In the genomic region with DNA sequence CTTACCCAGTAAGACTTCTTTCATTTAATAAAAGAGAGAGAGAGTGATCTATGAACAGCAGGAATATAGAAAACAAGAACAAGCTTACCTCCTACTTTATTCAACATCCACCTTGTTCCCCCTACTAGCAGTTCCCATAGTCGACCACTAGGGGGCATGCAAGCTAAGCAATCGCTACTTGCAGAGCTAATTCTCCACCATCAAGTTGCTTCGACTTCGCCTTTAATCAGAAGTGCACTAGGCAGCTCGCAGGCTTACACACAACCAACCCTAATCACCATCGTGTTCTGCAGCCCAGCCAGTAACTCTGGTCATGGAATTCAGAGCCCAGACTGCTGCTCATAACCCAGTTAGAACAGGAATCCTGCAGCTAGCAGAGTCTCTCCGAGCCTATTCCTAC, we compare ENCODE assay signal across 9 mouse cellular contexts. TPM values are rescaled to one million over a fixed set of nuclear protein-coding genes. Genes with fewer than 3 reads are reported as not detected.
A peak's percentile ranks its signal among the peaks of the same experiment; 100 is the strongest.
DNase-seq lines count a peak whose midpoint lies in the region; ATAC-seq and TF ChIP-seq lines count a peak whose summit lies in the region.
"Had no signal": no experiment of that assay in that cellular context is flagged by ENCODE, and none has a peak within 500 bp of the region (broad histone marks: within the 10 kb centered on the region; RNA-seq: fewer than 3 reads in every experiment).

No protein-coding gene starts in this region.

- no peak overlapping the region for H3K4me3 ChIP-seq in MEL (ENCODE audit: control insufficient read depth in 1 of 2, insufficient read depth in 1 of 2, low read depth in 2 of 2, low read length in 2 of 2)
- no peak overlapping the region for H3K4me3 ChIP-seq in forebrain, embryonic 14.5 days (ENCODE audit: low read depth, low read length)
- H3K4me3 ChIP-seq: limb, embryonic 12.5 days had no signal

- peak; percentile 79 for ATAC-seq in forebrain, embryonic 14.5 days

- WGBS in forebrain, embryonic 14.5 days = 14% methylated on average over 7 of the region's 7 CpGs

- H3K4me2 ChIP-seq in forebrain, embryonic 14.5 days (ENCODE audit: low read length) = no peak overlapping the region
- H3K4me2 ChIP-seq: limb, embryonic 12.5 days had no signal

- no peaks in the 10 kb centered on the region for H3K36me3 ChIP-seq in MEL (ENCODE audit: control insufficient read depth in 1 of 2, insufficient read depth in 2 of 2, low read length in 2 of 2)
- no peaks in the 10 kb centered on the region for H3K36me3 ChIP-seq in forebrain, embryonic 14.5 days (ENCODE audit: control insufficient read depth, insufficient read depth, low read length)
- H3K36me3 ChIP-seq: limb, embryonic 12.5 days had no signal

- peak; percentile 90 to 99 (median 98) for TF ChIP-seq CTCF in MEL (IDR thresholded peaks at IDR 0.05 in 2 of 3, conservative IDR thresholded peaks at IDR 0.05 in 1 of 3; ENCODE audit: control insufficient read depth in 1 of 3, insufficient read depth in 1 of 3, low read depth in 2 of 3, low read length in 3 of 3, poor library complexity in 1 of 3, severe bottlenecking in 1 of 3)

- TF ChIP-seq EP300 in MEL (IDR thresholded peaks at IDR 0.05; ENCODE audit: low read depth in 1 of 2, low read length in 2 of 2) = no peak

- DNase-seq in MEL (ENCODE audit: low read depth, low spot score) = peak; percentile 90
- peak; percentile 78 for DNase-seq in c-Kit-positive CD71-positive TER-119-negative erythroid progenitor cells, embryonic 14.5 days (ENCODE audit: low read depth)
- peak; percentile 94 for DNase-seq in forebrain, embryonic 14.5 days (ENCODE audit: low spot score)
- peak; percentile 86 to 91 for DNase-seq in heart, postnatal 10 days
- peak; percentile 82 to 86 for DNase-seq in layer of hippocampus, adult 8-10 months (ENCODE audit: low spot score in 2 of 2)
- DNase-seq in lung, postnatal 25 days (ENCODE audit: low spot score) = peak; percentile 75
- DNase-seq in retina, postnatal 7 days (ENCODE audit: low read depth, low spot score) = peak; percentile 80
- peak; percentile 87 for DNase-seq in thymus, postnatal 4 days

- no peak overlapping the region for H3K27ac ChIP-seq in MEL (ENCODE audit: control insufficient read depth, low read depth, low read length)
- no peak overlapping the region for H3K27ac ChIP-seq in forebrain, embryonic 14.5 days (ENCODE audit: low read depth, low read length)
- H3K27ac ChIP-seq: limb, embryonic 12.5 days had no signal

- H3K4me1 ChIP-seq in MEL (ENCODE audit: control insufficient read depth in 1 of 2, insufficient read depth in 2 of 2, low read length in 2 of 2) = no peaks in the 10 kb centered on the region
- 0 out of 2 replicates have a peak, but pooled peaks cover 2% of the 10 kb centered on the region for H3K4me1 ChIP-seq in forebrain, embryonic 14.5 days (ENCODE audit: control insufficient read depth, insufficient read depth, low read length)

- H3K9ac ChIP-seq in MEL (ENCODE audit: control insufficient read depth, low read depth, low read length, poor library complexity, severe bottlenecking) = no peak overlapping the region
- H3K9ac ChIP-seq in forebrain, embryonic 14.5 days (ENCODE audit: low read length) = no peak overlapping the region
- H3K9ac ChIP-seq: limb, embryonic 12.5 days had no signal

- no peaks in the 10 kb centered on the region for H3K79me2 ChIP-seq in MEL (ENCODE audit: control insufficient read depth, insufficient read depth, low read length, poor library complexity)

- intact Hi-C loops in heart, postnatal 10 days (cut with DNase I) = loop anchor here (1.0 to 5.0 kb wide), 2 partner anchors 32 to 172 kb away; no protein-coding TSS in a partner anchor

- peak; percentile 98 for TF ChIP-seq RAD21 in MEL (IDR thresholded peaks at IDR 0.05; ENCODE audit: low read depth, low read length)

- no peaks in the 10 kb centered on the region; a peak in 1 of 4 replicates for H3K27me3 ChIP-seq in MEL (ENCODE audit: control insufficient read depth in 1 of 2, insufficient read depth in 2 of 2, low read length in 2 of 2)
- no peaks in the 10 kb centered on the region for H3K27me3 ChIP-seq in forebrain, embryonic 14.5 days (replicated peaks; ENCODE audit: control insufficient read depth, insufficient read depth, low read length)

- no peaks in the 10 kb centered on the region for H3K9me3 ChIP-seq in MEL (replicated peaks; ENCODE audit: insufficient read depth, low read length)
- no peaks in the 10 kb centered on the region for H3K9me3 ChIP-seq in forebrain, embryonic 14.5 days (replicated peaks; ENCODE audit: control insufficient read depth, low read length)
- H3K9me3 ChIP-seq: limb, embryonic 12.5 days had no signal

- TF ChIP-seq POLR2A in MEL (IDR thresholded peaks at IDR 0.05; ENCODE audit: control insufficient read depth in 1 of 2, insufficient read depth in 1 of 2, low read depth in 1 of 2, low read length in 2 of 2, poor library complexity in 1 of 2) = no peak

TF ChIP-seq in MEL, 35 proteins besides CTCF, POLR2A, EP300 and RAD21 (continues in another document):
- TF ChIP-seq E2F4 (IDR thresholded peaks at IDR 0.05; ENCODE audit: borderline replicate concordance, low read depth, low read length) = no peak
- TF ChIP-seq MXI1 (IDR thresholded peaks at IDR 0.05; ENCODE audit: low read depth, low read length) = no peak; the same call in 1 of the 2 replicates
- TF ChIP-seq SIN3A (IDR thresholded peaks at IDR 0.05; ENCODE audit: low read length) = peak; percentile 21; the same call in 1 of the 2 replicates
- TF ChIP-seq POLR2AphosphoS5 (IDR thresholded peaks at IDR 0.05; ENCODE audit: borderline replicate concordance, low read depth, low read length) = no peak
- peak; percentile 99 for TF ChIP-seq SMC3 (IDR thresholded peaks at IDR 0.05; ENCODE audit: low read depth, low read length)
- TF ChIP-seq CHD1 (IDR thresholded peaks at IDR 0.05; ENCODE audit: low read depth, low read length) = no peak
- TF ChIP-seq BHLHE40 (IDR thresholded peaks at IDR 0.05; ENCODE audit: borderline replicate concordance, low read depth, low read length) = no peak
- no peak for TF ChIP-seq JUND (IDR thresholded peaks at IDR 0.05; ENCODE audit: low read depth, low read length)
- TF ChIP-seq ELF1 (IDR thresholded peaks at IDR 0.05; ENCODE audit: low read depth, low read length) = 0 out of 2 replicates have a peak, but pooled peaks have one; percentile 26
- no peak for TF ChIP-seq NELFE (IDR thresholded peaks at IDR 0.05; ENCODE audit: low read depth, low read length)
- TF ChIP-seq CHD2 (IDR thresholded peaks at IDR 0.05; ENCODE audit: low read length) = no peak
- no peak for TF ChIP-seq MEF2A (IDR thresholded peaks at IDR 0.05; ENCODE audit: extremely low read depth, insufficient replicate concordance, low read depth, low read length, poor library complexity, severe bottlenecking)
- no peak for TF ChIP-seq ETS1 (IDR thresholded peaks at IDR 0.05; ENCODE audit: low read depth, low read length)
- TF ChIP-seq HCFC1 (IDR thresholded peaks at IDR 0.05; ENCODE audit: low read depth, low read length) = no peak
- TF ChIP-seq GABPA (IDR thresholded peaks at IDR 0.05; ENCODE audit: low read depth, low read length) = no peak
- no peak for TF ChIP-seq RCOR1 (IDR thresholded peaks at IDR 0.05; ENCODE audit: low read depth, low read length)
- TF ChIP-seq USF2 (IDR thresholded peaks at IDR 0.05; ENCODE audit: borderline replicate concordance in 1 of 2, insufficient read depth in 1 of 2, low read depth in 1 of 2, low read length in 2 of 2) = no peak
- TF ChIP-seq MAX (IDR thresholded peaks at IDR 0.05; ENCODE audit: low read length) = no peak
- no peak for TF ChIP-seq MYC (IDR thresholded peaks at IDR 0.05; ENCODE audit: low read depth, low read length)
- no peak for TF ChIP-seq GATA1 (IDR thresholded peaks at IDR 0.05; ENCODE audit: low read depth, low read length)

RNA-seq across cellular contexts. Expression of a gene that starts 17.9 kb away (rescaled TPM):
- 1.9 and 2.3 TPM in 2 replicates for total RNA-seq in MEL (2012; rRNA removed)
- 1 to 10 TPM in 1 of 2 experiments, not detected in 1; 4.3 TPM for polyA plus RNA-seq in MEL (2012; ENCODE audit: insufficient read depth in 1 of 2, insufficient read length in 2 of 2, low read depth in 1 of 2, low replicate concordance in 2 of 2, missing spikeins in 1 of 2)
- 73.9 and 91.1 TPM in 2 replicates for polyA plus RNA-seq in forebrain, embryonic 14.5 days (2014; fragmentation: Nextera tagmentation; extraction: Ambion mirVana)
- 1 to 10 TPM; 9.5 to 9.6 TPM for total RNA-seq in heart, postnatal 10 days (2021)
- total RNA-seq in layer of hippocampus, adult 8-10 months (2022) = 100 to 1,000 TPM; 361 to 395 (median 373) TPM

RNA-seq across cellular contexts. Expression of a gene that starts 18.1 kb away (rescaled TPM):
- 0.12 TPM in 1 of 2 replicates, not detected in the other for total RNA-seq in MEL (2012; rRNA removed)
- under 1 TPM in 1 of 2 experiments, not detected in 1; 0.68 TPM for polyA plus RNA-seq in MEL (2012; ENCODE audit: insufficient read depth in 1 of 2, insufficient read length in 2 of 2, low read depth in 1 of 2, low replicate concordance in 2 of 2, missing spikeins in 1 of 2)
- polyA plus RNA-seq in forebrain, embryonic 14.5 days (2014; fragmentation: Nextera tagmentation; extraction: Ambion mirVana) = 18.5 and 20.4 TPM in 2 replicates
- 1 to 10 TPM; 3.4 to 5.7 TPM for total RNA-seq in heart, postnatal 10 days (2021)
- 10 to 100 TPM in 3 of 4 experiments, 1 to 10 TPM in 1; 9.1 to 11.8 (median 10.3) TPM for total RNA-seq in layer of hippocampus, adult 8-10 months (2022)

RNA-seq across cellular contexts. Expression of a gene that starts 35.3 kb away (rescaled TPM):
- 364 and 367 TPM in 2 replicates for total RNA-seq in MEL (2012; rRNA removed)
- polyA plus RNA-seq in MEL (2012; ENCODE audit: insufficient read depth in 1 of 2, insufficient read length in 2 of 2, low read depth in 1 of 2, low replicate concordance in 2 of 2, missing spikeins in 1 of 2) = 100 to 1,000 TPM in 1 of 2 experiments, not detected in 1; 400 TPM
- polyA plus RNA-seq in forebrain, embryonic 14.5 days (2014; fragmentation: Nextera tagmentation; extraction: Ambion mirVana) = 791 and 827 TPM in 2 replicates
- 1,000 to 10,000 TPM; 2,186 to 2,217 TPM for total RNA-seq in heart, postnatal 10 days (2021)
- 100 to 1,000 TPM; 345 to 380 (median 364) TPM for total RNA-seq in layer of hippocampus, adult 8-10 months (2022)

RNA-seq across cellular contexts. Expression of a gene that starts 45.9 kb away (rescaled TPM):
- total RNA-seq in MEL (2012; rRNA removed) = 22.4 and 23.3 TPM in 2 replicates
- 10 to 100 TPM in 1 of 2 experiments, not detected in 1; 20.2 TPM for polyA plus RNA-seq in MEL (2012; ENCODE audit: insufficient read depth in 1 of 2, insufficient read length in 2 of 2, low read depth in 1 of 2, low replicate concordance in 2 of 2, missing spikeins in 1 of 2)
- 19.2 and 21.0 TPM in 2 replicates for polyA plus RNA-seq in forebrain, embryonic 14.5 days (2014; fragmentation: Nextera tagmentation; extraction: Ambion mirVana)
- total RNA-seq in heart, postnatal 10 days (2021) = 1 to 10 TPM; 5.7 to 9.5 TPM
- total RNA-seq in layer of hippocampus, adult 8-10 months (2022) = 10 to 100 TPM; 16.1 to 26.1 (median 23.2) TPM

RNA-seq across cellular contexts. Expression of a gene that starts 51.6 kb away (rescaled TPM):
- 12.7 and 16.4 TPM in 2 replicates for total RNA-seq in MEL (2012; rRNA removed)
- 10 to 100 TPM in 1 of 2 experiments, not detected in 1; 12.8 TPM for polyA plus RNA-seq in MEL (2012; ENCODE audit: insufficient read depth in 1 of 2, insufficient read length in 2 of 2, low read depth in 1 of 2, low replicate concordance in 2 of 2, missing spikeins in 1 of 2)
- polyA plus RNA-seq in forebrain, embryonic 14.5 days (2014; fragmentation: Nextera tagmentation; extraction: Ambion mirVana) = 20.4 and 23.6 TPM in 2 replicates
- total RNA-seq in heart, postnatal 10 days (2021) = 1 to 10 TPM; 8.0 to 9.1 TPM
- 10 to 100 TPM; 16.0 to 23.5 (median 20.0) TPM for total RNA-seq in layer of hippocampus, adult 8-10 months (2022)

Comparison
In these comparisons a context has a peak if more than half of its experiments do, and no peak if none do; other contexts are left out.
1. RNA of a gene that starts 17.9 kb away (total RNA-seq): 361 to 395 TPM in layer of hippocampus, adult 8-10 months; 9.5 to 9.6 TPM in heart, postnatal 10 days and 1.9 to 2.3 TPM in MEL; every median in the first group is over 10 times any median in the second.
2. Peak in every context shown above with its lines, with median percentiles within 50 percentile points of each other: DNase-seq.